Mouse (Mus musculus) gastrocnemius, adult 18-20 months (tissue): Measurements from ENCODE around the gene Zfp664. TPM values are rescaled to one million over a fixed set of nuclear protein-coding genes. Genes with fewer than 3 reads are reported as not detected.

Experiments
- DNase-seq: peaks from one replicate; pipeline ENCODE4 v3.0.0; 2021; ENCODE audit warnings: low spot score
- total RNA-seq, 2 experiments: library from RNA; stranded (reverse); gene quantifications; 2 replicates each; pipeline ENCODE4 v1.2.3; 2021

Zfp664 gene
- total RNA-seq, 2 experiments from 2014 or later = 15.9 to 22.7 TPM

DNA sequence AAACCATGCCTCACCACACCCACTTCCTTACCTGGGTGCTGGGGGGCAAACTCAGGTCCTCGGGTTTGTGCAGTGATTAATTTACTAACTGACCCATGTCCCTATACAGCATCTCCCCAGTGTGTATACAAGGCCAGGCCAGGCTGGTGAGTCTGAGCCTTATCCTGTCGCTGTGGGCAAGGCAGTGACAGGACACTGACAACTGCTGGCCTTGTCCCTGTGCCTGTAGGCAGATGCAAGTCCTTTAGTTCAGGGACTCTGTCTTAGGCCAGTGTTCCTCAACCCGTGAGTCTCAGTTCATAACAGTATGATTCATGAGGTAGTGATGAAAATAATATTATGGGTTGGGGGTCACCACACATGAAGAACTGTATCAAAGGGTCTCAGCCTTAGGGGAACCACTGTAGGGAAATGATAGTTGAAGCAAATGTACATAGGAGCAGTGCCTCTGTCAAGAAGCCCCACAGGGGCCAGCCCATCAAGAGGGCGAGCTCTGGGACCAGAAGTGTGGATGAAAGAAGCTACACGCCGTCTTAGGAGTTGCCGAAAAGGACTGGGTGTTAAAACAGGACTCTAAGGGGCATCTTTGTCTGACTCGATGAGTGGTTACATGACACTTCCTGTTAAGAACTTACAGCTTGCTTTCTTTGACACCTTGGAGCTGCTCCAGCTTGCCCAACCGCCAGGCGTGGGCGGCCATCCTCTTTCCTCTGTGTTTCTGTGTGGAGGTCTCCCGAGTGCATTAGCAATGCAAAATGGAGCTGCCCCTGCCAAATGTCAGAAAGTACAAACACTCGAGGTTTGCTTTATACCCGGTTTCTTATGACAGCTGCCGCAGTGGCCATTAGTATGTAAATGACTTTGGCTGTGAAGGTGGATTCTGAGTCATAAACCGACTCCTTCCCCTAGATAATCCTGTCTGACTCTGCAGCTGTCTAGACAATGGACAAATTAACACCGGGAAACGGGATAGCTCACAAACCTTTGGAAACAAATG is 60.2 kb downstream of the Zfp664 start:
- no peak for DNase-seq

GRCm38 (mm10) chr5:124929425-124930054 is 67.0 kb downstream of the Zfp664 start:
- DNase-seq = no peak

DNA sequence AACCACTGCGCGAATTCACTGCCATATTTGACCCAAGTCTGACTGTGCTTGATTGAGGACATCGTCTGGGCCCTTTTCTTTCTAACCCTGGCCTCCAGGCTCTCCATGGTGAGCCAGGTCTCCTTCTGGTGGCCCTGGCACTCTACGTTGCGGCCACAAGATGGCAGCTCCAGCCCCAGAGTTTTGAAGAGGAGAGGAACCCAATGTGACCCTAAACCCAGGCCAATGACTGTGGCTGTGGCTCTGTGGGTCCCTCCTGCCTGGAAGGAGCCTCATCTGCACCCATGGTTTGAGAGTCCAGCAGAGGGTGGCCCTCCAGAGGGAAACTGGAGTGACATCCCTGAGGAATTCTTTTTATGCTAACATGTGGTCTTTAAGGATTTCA is 67.6 kb downstream of the Zfp664 start:
- peak; percentile 34 for DNase-seq

DNA sequence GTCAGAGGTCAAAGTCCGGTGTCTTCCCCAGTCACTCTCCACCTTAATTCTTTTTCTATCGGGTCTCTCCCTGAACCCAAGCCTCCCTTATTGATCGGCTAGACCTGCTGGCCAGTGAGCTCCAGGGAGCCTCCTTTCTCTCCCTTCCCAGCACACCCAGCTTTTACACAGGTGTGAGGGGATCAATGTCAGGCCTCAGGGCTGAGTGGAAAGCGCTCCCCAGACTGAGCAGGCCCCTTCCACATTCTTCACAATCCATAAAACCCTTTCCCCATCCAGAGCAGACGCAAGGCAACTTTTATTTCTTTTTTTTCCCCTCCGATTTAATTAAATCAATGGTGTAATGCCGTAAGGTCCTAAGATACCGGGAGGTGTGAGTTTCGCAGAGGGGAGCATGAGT is 68.1 kb downstream of the Zfp664 start:
- no peak for DNase-seq

- no peak for DNase-seq
Observed at GRCm38 (mm10) chr5:124931076-124931475, 68.6 kb downstream of the Zfp664 start.

DNA sequence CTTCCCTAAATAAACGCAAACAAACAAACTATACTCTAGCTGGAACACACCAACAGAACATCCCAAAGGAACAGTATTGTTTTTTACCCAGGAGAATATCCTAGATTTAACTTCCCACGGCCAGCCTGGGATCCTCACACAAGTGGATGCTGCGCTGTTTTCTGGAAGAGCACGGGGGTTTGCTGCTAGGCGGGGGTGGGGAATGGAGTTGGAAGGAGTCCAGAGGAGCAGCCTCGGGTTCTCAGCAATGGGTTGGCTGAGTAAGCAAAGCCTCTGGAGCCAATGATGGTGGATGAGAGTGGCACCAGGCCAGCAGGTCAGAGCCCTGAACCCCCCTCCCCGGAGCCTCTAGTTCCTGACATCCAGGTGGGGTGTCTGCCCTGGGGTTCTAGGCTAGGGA is 72.1 kb downstream of the Zfp664 start:
- DNase-seq = no peak

DNA sequence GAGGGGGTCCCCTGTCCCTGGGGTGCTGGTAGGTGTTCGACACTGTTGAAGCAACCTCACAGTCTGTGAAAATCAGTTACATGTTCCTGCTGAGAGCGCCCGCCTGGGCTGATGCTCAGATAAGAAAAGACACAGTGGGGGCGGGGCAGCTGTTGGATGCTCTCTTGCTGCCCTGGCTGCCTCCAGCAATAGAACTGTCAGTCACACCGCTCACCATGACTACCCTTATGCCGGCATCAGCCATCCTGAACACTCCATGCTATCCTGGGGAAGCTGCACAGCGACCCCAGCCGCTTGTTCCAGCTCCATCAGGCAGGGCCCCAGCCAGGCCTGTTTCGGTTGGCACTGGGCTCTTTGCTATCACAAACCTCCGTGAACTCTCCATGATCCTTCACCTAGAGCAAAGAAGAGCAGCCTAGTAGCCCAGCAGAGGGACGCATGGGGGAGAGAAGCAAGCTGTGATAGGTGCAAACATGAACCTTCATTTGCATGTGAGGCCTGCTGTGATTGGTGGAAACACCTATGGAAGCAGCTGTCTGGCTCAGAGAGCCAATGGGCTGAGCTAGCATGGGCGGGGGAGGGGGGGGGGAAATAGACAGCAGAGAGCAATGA is 80.8 kb downstream of the Zfp664 start:
- DNase-seq = no peak

DNA sequence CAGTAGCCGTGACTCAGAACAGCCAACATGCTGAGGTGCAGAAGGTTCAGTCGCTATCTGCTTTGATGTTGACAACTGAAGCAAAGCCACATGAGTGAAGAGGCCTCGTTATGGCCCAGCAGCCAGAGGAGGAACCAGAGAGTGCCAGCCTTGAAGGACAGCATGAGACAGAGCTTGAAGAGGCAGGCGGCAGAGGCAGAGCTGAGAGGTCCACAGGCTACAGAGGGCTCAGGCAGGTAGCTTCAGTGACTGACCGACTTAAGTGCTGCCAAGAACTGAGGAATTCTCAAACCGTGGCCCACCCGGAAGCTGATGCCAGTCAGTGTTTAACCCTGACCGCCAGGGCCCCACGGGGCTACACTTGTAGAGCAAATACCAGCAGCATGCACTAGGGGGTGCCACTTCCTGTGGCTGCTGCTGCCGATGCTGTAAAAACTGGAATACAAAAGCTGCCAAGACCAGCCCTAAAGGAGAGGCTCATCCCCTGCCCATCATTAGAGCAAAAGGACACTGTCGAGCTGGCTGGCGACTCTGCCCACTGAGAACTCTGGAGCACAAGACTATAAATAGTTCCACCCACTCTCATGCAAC is 81.4 kb downstream of the Zfp664 start:
- DNase-seq = peak; percentile 59

DNA sequence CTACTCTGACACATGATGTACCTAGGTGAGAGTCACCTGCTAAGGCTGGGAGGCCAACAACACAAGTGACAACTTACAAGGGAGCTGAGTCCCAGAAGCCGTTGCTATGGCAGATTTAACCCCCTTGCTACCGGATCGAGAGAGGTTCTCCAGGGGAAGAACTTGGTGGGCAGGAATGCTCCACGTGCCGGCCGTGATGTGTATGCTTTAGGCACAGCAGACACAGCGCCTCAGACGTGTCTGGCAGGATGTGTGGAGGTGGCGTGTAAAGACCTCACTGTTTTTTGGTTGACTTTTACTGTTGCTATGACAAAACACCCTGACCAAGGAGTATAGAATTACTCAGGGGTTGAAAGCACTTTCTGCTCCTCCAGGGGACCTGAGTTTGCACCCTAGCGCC is 81.9 kb downstream of the Zfp664 start:
- DNase-seq = no peak

DNA sequence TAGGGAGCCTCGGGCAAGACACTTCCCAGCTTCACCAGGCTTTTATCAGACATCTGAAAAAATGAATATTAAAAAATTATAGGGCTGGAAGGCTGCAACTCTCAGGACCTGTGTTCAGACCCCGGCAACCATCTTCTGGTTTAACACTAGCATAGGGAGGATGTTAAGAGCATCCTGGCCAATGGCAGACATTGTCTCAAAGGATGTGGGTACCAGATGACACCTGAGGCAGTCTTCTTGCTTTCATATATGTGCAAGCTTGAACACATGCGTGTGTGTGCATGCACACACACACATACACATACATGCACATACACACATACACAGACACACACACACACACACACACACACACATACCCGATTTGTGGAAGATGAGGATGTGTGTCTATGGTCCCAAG is 82.6 kb downstream of the Zfp664 start:
- DNase-seq = no peak

GRCm38 (mm10) chr5:124950623-124951278 is 88.3 kb downstream of the Zfp664 start:
- no peak for DNase-seq

DNA sequence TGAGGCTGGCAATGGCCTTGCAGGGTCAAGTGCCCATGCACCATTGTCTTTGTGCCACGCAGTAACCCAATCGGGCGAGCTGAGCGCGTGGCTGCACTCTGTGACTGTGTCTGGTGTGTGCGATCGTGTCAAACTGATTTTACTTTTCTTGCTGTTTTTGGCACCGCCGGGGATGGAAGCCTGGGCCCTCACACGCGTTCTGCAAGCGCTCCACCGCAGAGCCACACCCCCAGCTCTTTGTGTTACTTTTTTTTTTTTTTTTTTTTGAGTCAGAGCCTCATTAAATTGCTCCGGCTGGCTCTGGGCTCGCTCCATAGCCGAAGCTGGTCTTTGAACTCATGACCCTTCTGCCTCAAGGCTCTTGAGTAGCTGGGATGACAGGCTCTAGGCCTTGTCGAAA is 88.8 kb downstream of the Zfp664 start:
- no peak for DNase-seq

Other genes with a start within 250 kb of the Zfp664 start
- 10 to 100 TPM; 31.2 to 33.2 TPM for gene Atp6v0a2, start 234.1 kb upstream of the Zfp664 start, total RNA-seq
- under 1 TPM; 0.05 to 0.18 TPM for gene Dnah10, start 137.6 kb upstream of the Zfp664 start, total RNA-seq
- gene Ccdc92, start 267 bp upstream of the Zfp664 start, total RNA-seq = under 1 TPM; 0.30 to 0.45 TPM
- not detected for gene Rflna, start 140.5 kb downstream of the Zfp664 start, total RNA-seq